Mouse (Mus musculus) frontal cortex, postnatal 14 days (tissue): ENCODE data around the gene Dgki.
A peak's percentile ranks its signal among the peaks of the same experiment; 100 is the strongest.
"Not testable (repeated sequence)": the region's sequence is repeated elsewhere in the genome, so short reads cannot be mapped to it uniquely, and the experiment has no call there.

Experiments used
- DNase-seq, 2 experiments: peaks; one replicate each; pipeline ENCODE4 v3.0.0; 2022; ENCODE audit warnings: low spot score in 2 of 2

Dgki gene

DNA sequence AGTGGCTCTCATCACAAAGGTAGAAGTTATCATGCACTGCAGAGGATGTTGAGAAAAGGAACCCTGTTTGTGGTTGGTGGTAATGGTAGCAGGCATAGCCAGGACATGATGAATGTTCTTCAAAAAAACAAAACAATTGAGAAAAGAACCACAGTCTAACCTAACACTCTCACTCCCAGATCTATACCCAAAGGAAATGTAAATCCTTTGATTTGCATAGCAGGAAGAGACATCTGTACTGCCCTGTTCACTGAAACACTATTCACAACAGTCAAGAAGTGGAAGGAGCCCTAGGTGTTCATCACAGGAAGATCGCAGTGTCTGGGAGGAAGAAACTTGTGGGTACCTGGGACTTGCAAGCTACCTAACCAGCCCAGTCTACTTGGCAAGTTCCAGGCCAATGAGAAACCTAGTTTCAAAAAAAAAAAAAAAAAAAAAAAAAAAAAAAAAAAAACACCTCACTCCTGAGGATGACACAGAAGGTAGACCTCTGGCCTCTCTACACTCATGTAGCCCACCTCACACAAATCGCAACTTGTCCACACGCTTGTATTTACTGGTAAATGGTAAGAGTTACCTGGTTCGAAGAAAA, 152.5 kb downstream of the Dgki start:
- DNase-seq, result no peak

DNA sequence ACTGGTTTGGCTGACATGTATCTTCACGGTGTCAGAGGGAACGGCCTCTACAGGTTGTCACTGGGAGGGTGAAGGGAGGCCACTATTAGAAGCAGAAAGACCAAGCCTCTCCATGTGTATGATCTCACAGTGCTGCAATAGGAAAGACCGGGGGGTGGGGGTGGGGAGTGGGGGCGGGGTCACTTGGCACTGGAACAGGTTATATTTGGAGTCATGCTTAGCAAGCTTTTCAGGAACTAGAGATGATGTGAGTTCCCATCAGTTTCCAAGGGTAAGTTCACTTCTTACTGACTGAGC, 156.2 kb downstream of the Dgki start:
- no peak for DNase-seq

DNA sequence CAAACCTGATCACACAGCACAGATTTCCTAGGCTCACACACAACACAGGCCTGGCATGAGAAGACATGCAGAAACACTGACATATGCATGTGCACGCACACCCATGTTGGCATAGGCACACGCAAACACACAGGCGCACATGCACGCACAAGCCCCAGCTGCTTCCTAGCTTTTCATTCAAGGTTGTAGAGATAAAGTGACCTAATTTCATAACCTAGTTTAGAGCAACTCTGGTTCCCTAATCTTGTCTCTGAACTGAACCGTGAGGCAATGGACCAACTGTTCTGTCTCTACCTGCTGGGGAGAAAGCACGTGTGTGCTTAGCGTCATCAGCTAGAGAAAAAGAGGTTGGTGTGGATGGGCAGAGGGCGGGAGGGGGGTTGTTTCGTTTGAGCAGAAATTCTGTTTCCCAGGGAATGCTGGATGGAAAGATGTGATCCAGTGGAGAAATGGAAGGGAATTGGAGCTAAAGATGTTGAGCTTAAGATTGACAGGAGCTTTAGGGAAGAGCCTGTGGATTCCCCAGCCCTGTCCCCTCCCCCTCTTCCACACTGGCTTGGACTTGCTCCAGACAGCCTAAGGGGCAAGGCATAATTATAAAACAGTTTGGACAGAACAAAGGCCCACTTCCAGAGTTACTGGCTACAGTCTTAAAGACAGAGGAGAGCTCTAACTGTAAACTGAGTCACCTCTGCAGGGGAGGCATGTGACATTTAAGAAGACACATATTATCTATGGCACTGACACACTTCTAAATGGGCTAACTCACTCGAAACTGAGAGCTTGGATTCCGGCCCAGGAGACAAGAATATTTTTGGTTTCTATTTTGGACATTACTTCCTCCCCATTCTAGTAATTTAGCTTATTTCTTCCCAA, 156.8 kb downstream of the Dgki start:
- DNase-seq, result no peak

DNA sequence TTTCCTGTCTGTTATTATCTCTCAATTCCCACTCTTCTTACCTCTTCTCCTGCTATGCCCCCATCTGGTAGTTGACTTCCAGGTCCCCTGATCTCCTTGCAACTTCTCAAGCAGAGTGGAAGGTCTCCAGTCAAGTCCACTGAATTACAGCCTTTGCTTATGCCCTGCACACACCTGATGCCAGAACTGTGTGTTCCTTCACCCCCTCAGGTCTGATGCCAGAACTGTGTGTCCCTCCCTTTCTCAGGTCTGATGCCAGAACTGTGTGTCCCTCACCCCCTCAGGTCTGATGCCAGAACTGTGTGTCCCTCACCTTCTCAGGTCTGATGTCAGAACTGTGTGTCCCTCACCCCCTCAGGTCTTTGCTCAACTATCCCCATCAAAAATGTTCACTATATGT, 161.2 kb downstream of the Dgki start:
- no peak for DNase-seq

DNA sequence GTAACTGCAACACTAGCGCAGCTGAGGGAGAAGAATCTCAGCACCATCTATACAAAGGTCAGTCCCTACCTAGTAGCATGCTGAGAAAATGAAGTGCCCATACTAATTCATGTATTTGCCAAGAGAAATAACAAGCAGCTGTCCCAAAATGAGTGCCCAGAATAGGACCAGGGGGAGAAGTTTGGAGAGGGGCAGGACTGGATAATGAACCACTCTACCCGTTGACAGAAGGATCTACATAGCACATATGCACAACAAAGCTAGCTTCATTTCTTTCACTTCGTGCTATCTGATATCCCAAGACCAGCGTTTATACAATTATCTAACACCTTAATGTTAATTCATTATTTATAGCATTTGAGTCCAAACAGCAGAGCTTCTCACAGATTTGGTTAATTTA, 168.7 kb downstream of the Dgki start:
- no peak for DNase-seq

DNA sequence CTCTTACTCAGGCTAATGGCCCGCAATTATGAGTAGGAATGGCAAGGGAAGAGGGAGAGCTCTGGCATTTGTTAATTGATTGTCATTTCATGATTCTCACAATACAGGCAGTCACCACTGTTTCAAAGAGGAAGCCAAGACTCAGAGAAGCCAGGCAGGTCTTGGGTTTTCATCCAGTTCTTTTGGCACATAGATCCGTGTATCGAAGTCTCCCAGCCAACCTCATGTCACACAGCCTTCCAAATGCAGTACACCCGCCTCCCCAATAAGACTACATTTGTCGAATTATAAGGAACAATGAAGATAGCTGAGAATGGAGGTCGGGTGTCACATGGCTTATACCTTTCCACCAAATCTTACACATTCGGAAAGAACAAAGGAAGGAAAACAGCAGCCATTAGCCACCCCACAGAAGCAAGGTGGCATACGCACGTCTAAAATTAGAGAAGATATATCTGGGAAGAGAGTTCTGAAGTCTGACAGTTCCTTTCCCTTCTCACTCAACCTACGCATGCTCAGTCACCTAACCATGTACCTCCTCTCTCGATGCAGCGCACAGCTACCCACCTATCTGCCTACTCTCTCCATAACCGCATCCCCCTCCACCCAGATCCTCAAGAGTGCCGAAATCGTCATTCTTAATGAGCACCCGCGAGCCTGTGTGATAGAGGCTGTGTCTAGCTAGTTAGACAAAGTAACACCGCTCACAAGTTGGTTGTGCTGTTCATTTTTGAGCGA, 179.4 kb downstream of the Dgki start:
- DNase-seq, result no peak

DNA sequence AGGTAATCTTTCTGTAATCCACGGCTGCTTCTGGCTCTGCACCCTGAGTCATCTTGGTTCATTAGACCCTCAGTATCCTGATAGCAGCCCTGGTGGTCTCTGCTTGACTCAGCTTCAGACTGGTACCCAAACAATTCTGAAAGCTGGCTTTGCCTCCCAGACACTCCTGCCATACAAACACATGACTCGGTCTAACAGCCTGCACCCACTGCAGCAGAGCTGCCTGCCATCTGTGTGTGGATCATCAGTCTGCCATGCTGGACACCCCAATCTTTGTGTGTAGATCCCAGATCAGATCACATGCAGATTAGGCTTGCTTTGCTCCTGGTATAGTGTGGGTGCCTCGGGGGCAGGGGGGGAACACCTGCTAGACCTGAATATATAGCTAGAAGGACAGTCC, 180.8 kb downstream of the Dgki start:
- DNase-seq, result no peak

DNA sequence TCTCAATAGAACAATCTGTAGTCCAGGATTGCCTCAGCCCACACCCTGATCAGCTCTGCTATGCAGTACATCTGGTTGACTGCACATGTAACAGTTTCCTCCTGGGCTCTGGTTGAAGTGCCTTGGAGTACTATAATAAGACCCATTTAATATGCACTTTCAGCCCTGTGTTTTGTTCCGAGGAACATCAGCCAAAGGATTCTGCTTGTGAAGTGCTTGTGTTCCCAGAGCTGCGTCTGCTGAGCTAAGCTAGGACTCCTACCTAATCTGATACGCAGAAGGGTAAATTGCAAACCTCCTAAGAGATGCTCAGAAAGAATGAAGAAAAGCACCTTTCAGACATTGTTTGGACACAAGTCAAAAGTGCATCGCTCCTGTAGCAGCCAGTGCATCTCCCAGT, 186.9 kb downstream of the Dgki start:
- DNase-seq, result no peak

DNA sequence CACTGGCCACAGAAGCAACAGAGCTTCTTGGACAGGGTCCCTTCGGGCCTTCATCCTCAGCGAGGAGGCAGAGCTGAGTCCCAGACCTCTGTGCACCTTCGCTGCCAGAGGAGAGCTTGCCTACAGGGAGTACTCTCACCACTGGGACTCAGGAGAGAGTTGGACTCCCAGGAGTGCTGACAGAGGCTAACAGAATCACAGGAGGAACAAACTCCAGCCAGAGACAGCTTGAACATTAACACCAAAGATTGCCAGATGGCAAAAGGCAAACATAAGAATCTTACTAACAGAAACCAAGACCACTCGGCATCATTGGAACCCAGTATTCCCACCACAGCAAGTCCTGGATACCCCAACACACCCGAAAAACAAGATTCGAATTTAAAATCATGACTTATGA, 193.7 kb downstream of the Dgki start:
- not testable (repeated sequence) for DNase-seq

DNA sequence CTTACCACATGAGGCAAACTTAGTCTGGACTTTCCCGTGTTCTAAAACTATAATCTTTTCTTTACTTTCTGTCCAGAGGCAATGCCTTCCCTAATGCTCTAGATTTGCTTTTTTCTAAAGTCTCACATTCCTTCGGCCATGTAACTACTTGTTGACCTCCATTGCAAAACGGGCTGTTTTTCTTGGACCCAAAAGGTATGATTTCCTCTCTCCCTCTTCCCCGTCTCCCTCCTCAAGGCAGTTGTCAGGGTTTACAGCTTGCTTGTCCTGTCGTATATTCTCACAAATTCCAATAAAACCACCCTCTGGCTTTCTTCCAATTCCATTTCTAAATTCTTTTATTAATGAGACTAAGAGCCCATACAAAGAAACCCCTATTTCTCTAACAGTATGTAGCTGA, 199.6 kb downstream of the Dgki start:
- DNase-seq, result no peak

DNA sequence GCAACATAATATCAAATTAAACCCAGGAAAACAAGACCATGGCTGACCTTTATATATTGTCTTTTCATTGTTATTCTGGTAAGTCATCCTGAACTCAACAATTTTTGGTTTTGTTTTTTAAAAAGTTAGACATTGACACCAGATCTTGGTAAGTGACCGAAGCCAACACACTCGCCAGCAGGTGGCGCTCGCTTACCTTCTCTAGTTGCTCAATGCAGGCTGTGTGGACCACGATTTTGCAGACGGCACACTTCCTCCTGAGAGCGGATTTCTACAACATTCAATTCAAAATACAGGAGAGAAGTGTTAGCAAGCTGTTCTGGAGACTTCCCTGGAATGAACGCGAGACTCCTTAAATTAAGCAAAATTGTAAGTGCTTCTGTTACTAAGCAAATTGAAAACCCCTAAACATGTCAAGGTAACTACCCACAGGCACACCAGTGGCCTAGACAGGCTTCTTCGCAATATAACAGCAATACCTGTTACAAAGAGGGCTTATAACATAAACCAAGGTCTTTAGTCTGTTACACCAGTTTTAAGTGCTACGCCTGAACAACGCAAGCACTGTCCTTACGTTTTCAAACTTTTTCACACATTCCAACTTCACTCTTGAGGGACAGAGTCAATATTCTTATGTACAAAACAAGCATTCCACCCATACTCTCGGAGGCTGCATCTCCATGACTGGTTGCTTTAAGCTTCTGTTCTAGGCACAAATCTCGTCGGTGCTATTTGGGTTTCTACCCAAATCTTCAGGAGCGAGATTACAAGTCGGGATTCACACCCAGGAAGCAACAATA, 202.4 kb downstream of the Dgki start:
- peak; percentile 73 to 82 for DNase-seq

DNA sequence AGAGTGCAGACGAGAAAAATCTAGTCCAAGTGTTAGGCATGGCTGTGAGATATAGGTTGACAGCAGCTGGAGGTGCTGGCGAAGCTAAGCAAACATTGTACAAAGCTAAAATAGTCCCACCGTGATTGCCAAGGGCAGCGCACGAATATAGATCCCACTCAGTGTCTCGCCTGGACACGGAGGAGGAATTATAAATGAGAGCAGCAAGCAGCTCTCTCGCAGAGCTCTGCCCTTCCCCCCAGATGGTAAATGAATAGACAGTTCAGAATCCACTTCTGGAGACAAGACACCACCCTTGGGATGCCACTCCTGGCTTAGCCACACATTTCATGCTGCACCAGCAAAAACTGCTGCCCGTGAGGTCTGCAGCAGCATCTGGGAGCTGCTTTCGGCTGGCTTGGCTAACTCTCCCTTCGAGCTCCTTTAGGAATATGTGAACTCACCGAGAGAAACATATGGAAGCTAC, 203.1 kb downstream of the Dgki start:
- peak; percentile 22 to 28 for DNase-seq

DNA sequence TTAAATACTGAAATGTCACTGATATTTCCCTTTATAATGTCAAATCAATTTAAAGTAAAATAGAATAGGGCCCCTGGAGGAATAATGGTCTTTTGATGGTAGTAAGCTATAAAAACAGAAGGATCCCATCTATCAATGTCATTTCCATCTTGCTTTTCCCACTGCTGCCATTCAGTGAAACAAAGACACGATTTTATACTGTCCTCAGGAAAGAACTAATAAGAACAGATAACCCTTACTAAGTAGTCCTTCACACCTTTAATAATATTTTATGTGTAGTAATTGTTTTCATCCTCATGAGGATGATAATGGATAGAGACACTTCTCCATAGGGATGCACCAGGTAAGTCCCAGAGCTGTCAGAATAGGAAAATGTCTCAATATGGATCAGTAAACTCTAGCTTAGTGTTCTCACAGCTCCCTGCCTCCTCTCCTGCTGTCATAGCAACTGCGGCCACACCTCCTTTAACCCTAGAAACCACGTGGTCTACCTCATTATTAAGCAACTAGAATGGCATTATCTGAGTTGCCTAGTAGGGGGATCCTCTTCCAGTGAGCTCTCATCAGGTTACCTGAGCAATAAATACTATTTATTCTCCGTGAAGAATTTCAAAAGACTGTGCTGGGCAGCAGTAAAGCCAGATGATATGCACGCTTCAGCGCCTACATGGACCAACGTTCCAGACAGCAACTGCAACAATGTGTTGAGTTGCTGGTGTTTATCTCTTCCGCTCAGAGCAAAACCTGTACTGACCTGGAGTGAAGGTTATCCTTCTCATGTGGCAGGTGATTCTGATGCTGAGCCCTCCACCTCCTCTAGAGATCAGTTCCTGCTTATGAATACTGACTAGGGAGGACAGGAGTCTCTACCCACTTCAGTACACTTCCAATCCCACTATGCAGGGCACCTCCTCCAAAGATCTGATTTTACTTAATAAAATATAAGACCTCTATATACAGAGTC, 210.6 kb downstream of the Dgki start:
- DNase-seq, result no peak

DNA sequence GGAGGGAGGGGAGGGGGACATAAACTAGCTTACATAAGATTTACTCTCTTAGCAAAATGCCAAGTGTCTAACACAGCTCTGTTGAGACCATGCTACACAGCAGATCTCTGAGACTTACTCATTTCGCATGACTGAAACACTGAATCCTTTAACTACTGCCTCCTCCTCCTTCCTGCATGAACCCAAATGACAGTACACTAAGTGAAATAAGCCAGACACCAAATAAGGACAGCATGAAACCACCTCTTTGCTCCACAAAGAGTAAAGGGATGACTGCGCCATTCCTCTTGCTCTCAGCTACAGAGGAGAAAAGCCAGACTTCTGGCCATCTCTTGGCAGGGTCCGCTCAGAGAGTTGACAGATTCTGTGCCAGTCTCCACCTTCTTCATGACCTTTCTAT, 217.0 kb downstream of the Dgki start:
- DNase-seq, result no peak

DNA sequence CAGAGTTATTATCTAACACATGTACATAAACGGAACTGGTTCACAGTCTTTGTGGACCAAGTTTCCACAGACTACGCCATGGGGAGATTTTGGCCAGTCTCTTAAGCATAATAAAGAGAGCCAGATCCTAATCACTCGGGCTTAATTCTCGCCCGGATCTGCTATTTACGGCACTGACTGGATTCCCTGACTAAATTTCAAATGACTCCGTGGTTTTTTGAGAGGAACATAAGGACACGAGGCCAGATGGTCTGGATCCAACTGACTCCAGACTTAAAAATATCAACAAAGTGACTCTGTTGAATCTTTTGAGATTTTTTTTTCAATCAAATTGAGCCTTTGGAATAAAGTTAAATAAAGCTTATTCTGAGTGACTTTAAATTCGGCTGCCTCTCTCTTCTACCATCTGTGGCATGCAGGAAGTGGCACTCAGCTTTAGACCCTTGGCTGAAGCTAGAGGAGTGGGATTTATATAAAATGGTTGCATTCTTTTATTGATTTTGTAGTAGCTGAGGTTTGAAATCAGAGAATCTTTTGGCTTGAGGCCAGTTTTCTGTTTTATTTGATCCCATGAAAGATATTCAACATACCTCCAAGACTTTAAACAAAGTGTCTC, 227.5 kb downstream of the Dgki start:
- DNase-seq, result no peak

DNA sequence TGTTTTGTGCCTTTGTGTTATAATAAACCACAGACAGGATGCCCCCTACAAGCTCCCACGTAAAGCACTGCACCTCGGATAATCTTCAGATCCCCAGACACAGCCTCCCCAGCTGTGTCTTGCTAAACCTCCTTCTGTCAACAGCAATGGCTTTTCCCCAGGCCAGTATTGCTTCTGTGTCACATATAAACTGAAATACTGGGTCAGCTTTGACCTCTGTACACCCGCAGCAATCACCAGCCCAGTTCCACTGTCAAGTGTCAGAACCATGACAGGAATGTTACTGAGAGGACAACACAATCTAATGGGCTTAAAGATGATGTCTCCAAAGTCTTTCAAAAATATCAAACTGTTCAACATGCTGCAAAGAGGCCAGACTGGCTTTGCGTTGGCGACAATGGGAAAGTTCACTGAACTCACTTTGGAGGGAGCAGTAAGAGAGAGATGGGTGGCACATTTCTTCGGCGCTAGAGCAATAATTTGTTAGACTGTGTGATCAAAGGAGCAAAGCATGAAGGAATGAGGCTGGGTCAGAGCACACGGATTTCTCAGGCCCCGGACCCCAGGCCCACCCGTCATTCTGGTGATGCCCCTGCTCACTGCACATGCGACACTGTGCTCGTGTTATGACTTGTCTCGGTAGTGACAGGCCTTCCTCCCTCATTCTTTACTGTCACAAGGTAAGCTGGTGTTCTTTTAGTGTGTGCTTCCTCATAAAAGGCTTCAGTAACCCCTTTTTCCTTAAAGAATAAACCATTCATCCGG, 230.0 kb downstream of the Dgki start:
- no peak for DNase-seq

DNA sequence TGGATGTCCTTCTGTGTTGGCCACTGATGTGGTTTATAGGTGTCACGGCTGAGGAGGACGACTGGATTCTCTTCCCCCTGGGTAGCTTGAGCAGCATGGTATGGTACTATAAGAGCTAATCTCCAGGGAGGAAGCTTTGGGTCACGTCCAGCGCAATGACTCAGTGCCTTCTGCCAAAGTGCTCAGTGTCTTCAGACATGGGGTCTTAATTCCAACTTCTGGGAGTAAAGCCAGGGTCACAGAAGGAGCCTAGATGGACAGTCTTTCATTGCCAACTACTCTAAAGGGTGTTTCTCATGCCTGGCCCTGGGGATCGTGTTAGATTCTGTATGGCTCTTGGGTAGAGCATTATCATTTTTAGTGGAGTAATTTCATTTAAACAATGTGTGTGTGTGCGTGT, 231.2 kb downstream of the Dgki start:
- DNase-seq, result no peak

DNA sequence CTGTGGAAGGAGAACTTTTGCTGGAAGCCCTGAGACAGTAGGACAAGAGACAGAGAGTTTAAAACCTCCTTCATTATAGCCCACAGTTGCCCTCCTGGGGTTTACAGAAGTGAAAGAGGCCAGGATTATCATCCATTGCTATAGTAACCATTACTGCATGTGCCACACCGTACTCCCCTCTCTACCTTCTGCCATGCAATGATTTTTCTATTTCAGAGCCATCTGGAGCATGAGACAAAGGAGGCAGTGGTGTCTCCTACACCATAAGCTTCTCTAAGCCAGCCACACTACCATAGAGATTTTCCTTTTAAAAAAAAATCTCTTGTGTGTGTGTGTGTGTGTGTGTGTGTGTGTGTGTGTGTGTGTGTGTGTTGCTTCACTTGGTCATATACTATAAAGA, 232.6 kb downstream of the Dgki start:
- DNase-seq, result no peak

DNA sequence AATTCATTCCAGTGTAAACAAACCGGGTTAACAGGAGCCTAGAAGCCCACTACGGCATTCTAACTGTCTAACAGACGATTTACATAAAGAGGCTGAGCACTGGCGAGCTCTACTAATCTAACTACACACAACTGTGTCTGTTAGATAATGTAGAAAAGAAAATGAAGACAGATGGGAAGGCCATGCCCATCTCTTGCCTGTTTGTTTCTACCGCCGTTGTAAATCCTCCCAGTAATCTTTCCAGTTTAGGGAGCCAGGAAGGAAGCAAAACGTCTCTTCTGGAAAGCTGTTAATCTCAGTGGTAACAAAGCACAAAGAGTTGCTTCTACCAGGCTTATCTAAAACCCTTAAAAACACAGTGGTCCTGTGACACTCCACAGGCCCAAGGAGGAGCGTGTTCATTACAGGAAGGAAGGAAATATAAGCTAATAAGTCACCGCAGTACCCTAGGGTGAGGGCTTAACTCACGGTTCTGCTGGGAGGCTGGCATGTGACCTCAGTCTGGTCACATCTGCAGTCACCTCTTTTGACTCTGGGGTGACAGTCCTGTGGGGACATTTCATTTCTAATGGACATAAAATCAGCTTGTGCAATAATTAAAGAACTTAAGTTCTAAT, 235.7 kb downstream of the Dgki start:
- no peak for DNase-seq
